Mouse (Mus musculus) kidney, adult 2 months (tissue): ENCODE measurements at regions not wholly inside any gene's neighbourhood (a gene's known extent, or its start where the extent isn't known, plus 50 kb on each side); places are given as distances from the start of the nearest gene placed in this dataset.

Experiments
- CTCF ChIP-seq: fragments of 200-500 bp; conservative IDR thresholded peaks from 2 replicates; pipeline ENCODE4 v1.5.1; 2011; ENCODE audit warnings: low read depth, mild to moderate bottlenecking, control low read depth, low read length, moderate library complexity, mixed read lengths; ENCODE audit not compliant: insufficient read depth, insufficient read length
- POLR2A ChIP-seq: fragments of 200-500 bp; IDR thresholded peaks from one replicate; pipeline ENCODE4 v1.6.1; 2011; ENCODE audit warnings: low read depth, low read length, control low read depth

DNA sequence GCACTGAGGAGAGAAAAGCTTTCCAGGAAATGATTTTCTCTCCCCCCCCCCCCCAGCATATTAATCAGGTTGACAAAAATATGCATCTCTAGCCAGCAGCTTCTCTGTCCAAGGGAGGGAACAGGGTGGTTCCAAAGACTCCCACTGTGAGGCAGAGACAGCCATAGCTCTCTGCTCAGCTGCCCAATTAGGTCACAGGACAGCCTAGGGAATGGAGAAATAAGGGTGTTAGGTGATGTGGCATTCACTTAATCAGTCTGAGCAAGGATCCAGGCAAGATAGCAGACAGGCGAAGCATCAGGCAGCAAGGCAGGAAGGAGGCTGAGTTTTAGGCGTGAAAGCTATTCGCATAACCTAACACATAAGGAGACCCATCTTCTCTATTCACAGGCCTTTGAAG is 266.2 kb upstream of the Meis2 start:
- no peak for TF ChIP-seq CTCF
- TF ChIP-seq POLR2A: no peak
